Mouse (Mus musculus) adipocyte (in vitro differentiated cells): ENCODE results near the gene Zfp61.

Experiments used
- DNase-seq: peaks from one replicate; pipeline ENCODE4 v3.0.0-alpha.2; 2016; ENCODE audit warnings: low spot score

Zfp61 gene

GRCm38 (mm10) chr7:24300771-24301282 is at the start of gene Zfp61:
TSS of gene Zfp61 (minus strand) at chr7:24301232.
- DNase-seq, result peak; percentile 33

- DNase-seq, result no peak
Observed at GRCm38 (mm10) chr7:24348896-24349295, 47.9 kb upstream of the Zfp61 start, which contains the start of gene Lypd5. TSS of gene Lypd5 (plus strand) at chr7:24349196.

GRCm38 (mm10) chr7:24346444-24346843 is 45.4 kb upstream of the Zfp61 start:
- DNase-seq, result no peak

- DNase-seq, result no peak
Observed at GRCm38 (mm10) chr7:24343701-24344272, 42.8 kb upstream of the Zfp61 start.

GRCm38 (mm10) chr7:24338241-24338640 is 37.2 kb upstream of the Zfp61 start:
- DNase-seq, result no peak

- DNase-seq, result peak; percentile 79
Observed at GRCm38 (mm10) chr7:24335699-24336309, 34.8 kb upstream of the Zfp61 start.

- no peak for DNase-seq
Observed at GRCm38 (mm10) chr7:24333304-24333986, 32.4 kb upstream of the Zfp61 start, which contains the start of gene Tescl. TSS of gene Tescl (minus strand) at chr7:24333936.

GRCm38 (mm10) chr7:24327281-24327975 is 26.4 kb upstream of the Zfp61 start:
- DNase-seq, result no peak

- no peak for DNase-seq
Observed at GRCm38 (mm10) chr7:24326273-24327135, 25.5 kb upstream of the Zfp61 start.

GRCm38 (mm10) chr7:24325675-24326128 is 24.7 kb upstream of the Zfp61 start:
- DNase-seq, result no peak

GRCm38 (mm10) chr7:24325197-24325596 is 24.2 kb upstream of the Zfp61 start:
- peak; percentile 52 for DNase-seq

GRCm38 (mm10) chr7:24322593-24322992 is 21.6 kb upstream of the Zfp61 start:
- DNase-seq, result no peak

- DNase-seq, result no peak
Observed at GRCm38 (mm10) chr7:24318942-24319341, 17.9 kb upstream of the Zfp61 start.

GRCm38 (mm10) chr7:24316567-24317092 is 15.6 kb upstream of the Zfp61 start, which contains the start of gene Zfp94:
TSS of gene Zfp94 (minus strand) at chr7:24316666.
- peak; percentile 92 for DNase-seq

GRCm38 (mm10) chr7:24315726-24316566 is 14.9 kb upstream of the Zfp61 start:
- DNase-seq, result peak; percentile 3

GRCm38 (mm10) chr7:24299823-24300481 is 1.1 kb downstream of the Zfp61 start:
- DNase-seq, result no peak

GRCm38 (mm10) chr7:24298973-24299708 is 1.9 kb downstream of the Zfp61 start:
- peak; percentile 69 for DNase-seq

GRCm38 (mm10) chr7:24298635-24298972 is 2.4 kb downstream of the Zfp61 start:
- no peak for DNase-seq
